Mouse (Mus musculus): ENCODE measurements around the gene Rfc2.

DNA sequence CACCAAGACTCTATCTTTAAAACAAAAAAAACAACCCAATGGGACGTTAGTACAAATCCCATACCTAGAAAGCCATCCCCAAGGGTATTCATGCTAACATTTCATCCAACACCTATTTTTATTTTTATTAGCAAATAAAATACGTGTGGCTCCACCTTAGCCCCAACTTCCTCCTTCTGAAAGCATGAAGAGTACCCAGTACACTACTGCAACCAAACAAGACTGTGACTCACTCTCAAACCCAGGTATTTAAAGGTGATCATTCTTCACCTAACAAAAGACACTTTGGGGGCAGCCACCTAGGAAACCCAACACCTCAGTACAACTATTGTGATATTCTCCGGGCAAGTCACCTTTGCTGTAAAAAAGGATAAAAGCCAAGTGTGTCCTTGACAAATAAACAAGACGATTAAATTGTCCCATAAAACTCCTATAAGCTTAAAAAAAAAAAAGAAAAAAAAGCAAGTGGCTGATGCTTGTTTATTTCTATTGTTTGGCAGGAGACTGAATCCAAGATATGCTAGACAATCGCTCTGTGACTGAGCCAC, 56.7 kb downstream of the Rfc2 start:
- no peak for TF ChIP-seq CTCF (IDR thresholded peaks at IDR 0.05; ENCODE audit: low read depth)
- TF ChIP-seq EP300 (IDR thresholded peaks at IDR 0.05; ENCODE audit: low read depth), result no peak

Measured in liver, embryonic 14.5 days (tissue).